Mouse (Mus musculus) heart, postnatal 0 days (tissue): ENCODE results near the gene Sorcs2. TPM values are rescaled to one million over a fixed set of nuclear protein-coding genes. Genes with fewer than 3 reads are reported as not detected.
A peak's percentile ranks its signal among the peaks of the same experiment; 100 is the strongest.

ENCODE experiments used
- ATAC-seq: fragments of 200-750 bp; cut with Nextera tagmentation; 2 replicates; pipeline ENCODE4 v1.8.0; 2017; ENCODE audit warnings: low read depth, moderate number of reproducible peaks, moderate library complexity; ENCODE audit not compliant: insufficient read depth
- DNase-seq: peaks from one replicate; pipeline ENCODE4 v3.0.0-alpha.2; 2016; ENCODE audit warnings: low spot score
- H3K27ac ChIP-seq: fragments of 300-500 bp; sonication (generic); 2 replicates; pipeline ENCODE4 v1.5.1; 2014; ENCODE audit warnings: low read depth, mild to moderate bottlenecking
- H3K27me3 ChIP-seq: fragments of 300-500 bp; sonication (generic); 2 replicates; pipeline ENCODE4 v1.6.1; 2014; ENCODE audit warnings: low read length, mixed read lengths; ENCODE audit not compliant: control insufficient read depth, insufficient read depth
- H3K36me3 ChIP-seq: fragments of 300-500 bp; sonication (generic); replicated peaks from 2 replicates; pipeline ENCODE4 v1.6.1; 2014; ENCODE audit warnings: low read length, mixed read lengths; ENCODE audit not compliant: control insufficient read depth, insufficient read depth
- H3K4me1 ChIP-seq: fragments of 300-500 bp; sonication (generic); 2 replicates; pipeline ENCODE4 v1.6.1; 2014; ENCODE audit warnings: antibody characterized with exemption; ENCODE audit not compliant: control insufficient read depth, insufficient read depth
- H3K4me2 ChIP-seq: fragments of 300-500 bp; sonication (generic); 2 replicates; pipeline ENCODE4 v1.6.1; 2014; ENCODE audit warnings: low read depth, mild to moderate bottlenecking, low read length, moderate library complexity
- H3K4me3 ChIP-seq: fragments of 300-500 bp; sonication (generic); 2 replicates; pipeline ENCODE4 v1.5.1; 2014; ENCODE audit warnings: low read depth, low read length
- H3K9ac ChIP-seq: fragments of 300-500 bp; sonication (generic); replicated peaks from 2 replicates; pipeline ENCODE4 v1.6.1; 2014; ENCODE audit warnings: low read depth, low read length, mixed read lengths
- H3K9me3 ChIP-seq: fragments of 300-500 bp; sonication (generic); replicated peaks from 2 replicates; pipeline ENCODE4 v1.6.1; 2016; ENCODE audit warnings: low read length; ENCODE audit not compliant: control insufficient read depth
- CTCF ChIP-seq: IDR thresholded peaks from 2 replicates; pipeline ENCODE4 v1.5.1; 2016; ENCODE audit warnings: antibody characterized with exemption, control low read depth, low read depth
- EP300 ChIP-seq: IDR thresholded peaks from 2 replicates; pipeline ENCODE4 v1.6.1; 2016; ENCODE audit warnings: antibody characterized with exemption, low read depth
- WGBS: fragments of 180-500 bp; shearing (Covaris S2); extraction: QIAGEN DNeasy Blood & Tissue Kit; methylation state at CpG from one replicate; pipeline ENCODE4 v1.1.7; 2014; 5-methylcytosine and 5-hydroxymethylcytosine counted together
- polyA plus RNA-seq: library from polyadenylated mRNA; unstranded; fragments of >200 nt; fragmentation: Nextera tagmentation; extraction: Ambion mirVana; gene quantifications from 2 replicates; pipeline ENCODE4 v1.2.1, GENCODE M21; 2015
- total RNA-seq: library from RNA; depleted of rRNA; stranded (reverse); fragments of >200 nt; gene quantifications from 2 replicates; pipeline ENCODE4 v1.2.3, GENCODE M21; 2014; ENCODE audit warnings: low replicate concordance

Sorcs2 gene
- total and polyA plus RNA-seq, 2 experiments from 2014 or later = 3.7 to 32.6 TPM

- 23% methylated on average over 3 of the region's 3 CpGs for WGBS
- Histone ChIP-seq H3K4me2 (no peak overlapping the region), H3K9ac (no peak overlapping the region), H3K36me3 (no peaks in the 10 kb centered on the region), H3K4me3 (no peak overlapping the region), H3K9me3 (no peaks in the 10 kb centered on the region), H3K4me1 (peaks cover 38% of the 10 kb centered on the region), H3K27ac (peak overlapping the region; percentile 51), H3K27me3 (no peaks in the 10 kb centered on the region)
- DNase-seq (peak; percentile 49), ATAC-seq (peak; percentile 66)
- no peak for TF ChIP-seq EP300
- TF ChIP-seq CTCF = no peak
Observed at GRCm38 (mm10) chr5:36128513-36128912, 269.4 kb downstream of the Sorcs2 start.

- no peak for DNase-seq
- H3K4me1 ChIP-seq = peaks cover 24% of the 10 kb centered on the region
- no peak overlapping the region for H3K9ac ChIP-seq
- no peak for ATAC-seq
- no peak overlapping the region for H3K4me3 ChIP-seq
- 65% methylated on average over 6 of the region's 6 CpGs for WGBS
- H3K9me3 ChIP-seq = no peaks in the 10 kb centered on the region
- H3K27me3 ChIP-seq = no peaks in the 10 kb centered on the region
- H3K36me3 ChIP-seq = no peaks in the 10 kb centered on the region
- no peak overlapping the region for H3K4me2 ChIP-seq
- TF ChIP-seq CTCF (no peak), EP300 (no peak)
- H3K27ac ChIP-seq = no peak overlapping the region
Observed at GRCm38 (mm10) chr5:36124993-36125392, 272.9 kb downstream of the Sorcs2 start.

GRCm38 (mm10) chr5:36122987-36123386 is 275.0 kb downstream of the Sorcs2 start:
- no peak overlapping the region for H3K27ac ChIP-seq
- H3K4me1 ChIP-seq = peaks cover 4% of the 10 kb centered on the region; the same call in 1 of the 2 replicates
- H3K27me3 ChIP-seq = 0 out of 2 replicates have a peak, but pooled peaks cover 6% of the 10 kb centered on the region
- H3K9me3 ChIP-seq = no peaks in the 10 kb centered on the region
- H3K36me3 ChIP-seq = no peaks in the 10 kb centered on the region
- no peak overlapping the region for H3K4me2 ChIP-seq
- TF ChIP-seq CTCF = no peak
- TF ChIP-seq EP300 = no peak
- ATAC-seq (no peak), DNase-seq (no peak)
- WGBS = 89% methylated on average over 10 of the region's 10 CpGs
- no peak overlapping the region for H3K9ac ChIP-seq
- H3K4me3 ChIP-seq = no peak overlapping the region

GRCm38 (mm10) chr5:36120931-36121341 is 277.0 kb downstream of the Sorcs2 start:
- Histone ChIP-seq H3K4me3 (no peak overlapping the region), H3K27ac (no peak overlapping the region), H3K9ac (no peak overlapping the region), H3K4me2 (no peak overlapping the region), H3K4me1 (no peaks in the 10 kb centered on the region), H3K27me3 (0 out of 2 replicates have a peak, but pooled peaks cover 6% of the 10 kb centered on the region), H3K9me3 (no peaks in the 10 kb centered on the region), H3K36me3 (no peaks in the 10 kb centered on the region)
- TF ChIP-seq EP300 (no peak), CTCF (no peak)
- DNase-seq (peak; percentile 33), ATAC-seq (peak; percentile 33; the same call in 1 of the 2 replicates)
- 11% methylated on average over 3 of the region's 3 CpGs for WGBS

GRCm38 (mm10) chr5:36118061-36118460 is 279.9 kb downstream of the Sorcs2 start:
- 57% methylated on average over 5 of the region's 5 CpGs for WGBS
- no peak overlapping the region for H3K4me2 ChIP-seq
- H3K9ac ChIP-seq = no peak overlapping the region
- 0 out of 2 replicates have a peak, but pooled peaks cover 6% of the 10 kb centered on the region for H3K27me3 ChIP-seq
- no peak overlapping the region for H3K27ac ChIP-seq
- TF ChIP-seq CTCF (no peak), EP300 (no peak)
- no peaks in the 10 kb centered on the region for H3K36me3 ChIP-seq
- no peak for ATAC-seq
- no peak for DNase-seq
- no peak overlapping the region for H3K4me3 ChIP-seq
- H3K4me1 ChIP-seq = peaks cover 3% of the 10 kb centered on the region; the same call in 1 of the 2 replicates
- no peaks in the 10 kb centered on the region for H3K9me3 ChIP-seq

GRCm38 (mm10) chr5:36115519-36115918 is 282.4 kb downstream of the Sorcs2 start:
- H3K27ac ChIP-seq = no peak overlapping the region
- peaks cover 18% of the 10 kb centered on the region for H3K4me1 ChIP-seq
- H3K9ac ChIP-seq = no peak overlapping the region
- ATAC-seq (no peak), DNase-seq (no peak)
- TF ChIP-seq CTCF (no peak), EP300 (no peak)
- no peak overlapping the region for H3K4me2 ChIP-seq
- no peak overlapping the region for H3K4me3 ChIP-seq
- WGBS = 70% methylated on average over 7 of the region's 7 CpGs
- no peaks in the 10 kb centered on the region for H3K9me3 ChIP-seq
- H3K36me3 ChIP-seq = no peaks in the 10 kb centered on the region
- 0 out of 2 replicates have a peak, but pooled peaks cover 6% of the 10 kb centered on the region for H3K27me3 ChIP-seq
